Mouse (Mus musculus) liver, postnatal 0 days (tissue): ENCODE data around the gene Trpm3.

Experiments
- CTCF ChIP-seq: sonication (generic); IDR thresholded peaks from 2 replicates; pipeline ENCODE4 v1.5.1; 2016; ENCODE audit warnings: antibody characterized with exemption, low read depth
- EP300 ChIP-seq: IDR thresholded peaks from 2 replicates; pipeline ENCODE4 v1.6.1; 2016; ENCODE audit warnings: antibody characterized with exemption, low read depth, mild to moderate bottlenecking

DNA sequence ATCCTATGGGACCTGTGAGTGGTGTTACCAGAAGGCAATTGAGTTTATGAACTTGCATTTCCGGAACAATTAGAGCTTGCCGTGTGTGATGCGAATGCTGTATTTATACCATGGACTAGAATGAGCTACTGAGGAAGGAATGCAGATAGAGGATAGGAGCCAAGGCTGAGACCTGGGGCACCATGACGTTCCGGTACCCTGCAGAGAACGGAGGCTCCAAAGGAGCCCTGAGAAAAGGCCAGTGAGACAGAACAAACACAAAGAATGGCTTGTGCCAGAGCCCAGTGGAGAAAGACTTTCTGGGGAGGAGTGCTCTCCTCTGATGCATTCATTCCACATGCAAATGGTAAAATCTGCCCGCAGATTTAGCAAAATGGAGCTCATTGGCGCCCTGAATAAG lies 682.9 kb downstream of the Trpm3 start:
- TF ChIP-seq CTCF: no peak
- no peak for TF ChIP-seq EP300
